Mouse (Mus musculus): ENCODE data around the gene Sstr4. TPM values are rescaled to one million over a fixed set of nuclear protein-coding genes. Genes with fewer than 3 reads are reported as not detected.

Sstr4 gene
- polyA plus RNA-seq, 1 experiment from 2014 or later: 0.43 TPM

GRCm38 (mm10) chr2:148386927-148387326 is 8.2 kb upstream of the Sstr4 start:
- ATAC-seq (replicated peaks; ENCODE audit: low FRiP score): no peak
- no peak for DNase-seq (ENCODE audit: low spot score)
- no peak overlapping the region for H3K4me3 ChIP-seq (ENCODE audit: low read depth, low read length)
- H3K9ac ChIP-seq (ENCODE audit: low read depth, low read length): no peak overlapping the region
- 92% methylated on average over 2 of the region's 2 CpGs for WGBS
- no peak overlapping the region for H3K27ac ChIP-seq (ENCODE audit: low read depth, low read length)
- no peaks in the 10 kb centered on the region for H3K4me1 ChIP-seq (replicated peaks; ENCODE audit: control insufficient read depth, insufficient read depth, low read length)
- H3K4me2 ChIP-seq: no peak overlapping the region
- no peaks in the 10 kb centered on the region for H3K36me3 ChIP-seq (ENCODE audit: control insufficient read depth, insufficient read depth, low read length)
- no peaks in the 10 kb centered on the region for H3K9me3 ChIP-seq (ENCODE audit: control insufficient read depth, low read length)
- no peaks in the 10 kb centered on the region for H3K27me3 ChIP-seq (replicated peaks; ENCODE audit: control insufficient read depth, insufficient read depth, low read length)

DNA sequence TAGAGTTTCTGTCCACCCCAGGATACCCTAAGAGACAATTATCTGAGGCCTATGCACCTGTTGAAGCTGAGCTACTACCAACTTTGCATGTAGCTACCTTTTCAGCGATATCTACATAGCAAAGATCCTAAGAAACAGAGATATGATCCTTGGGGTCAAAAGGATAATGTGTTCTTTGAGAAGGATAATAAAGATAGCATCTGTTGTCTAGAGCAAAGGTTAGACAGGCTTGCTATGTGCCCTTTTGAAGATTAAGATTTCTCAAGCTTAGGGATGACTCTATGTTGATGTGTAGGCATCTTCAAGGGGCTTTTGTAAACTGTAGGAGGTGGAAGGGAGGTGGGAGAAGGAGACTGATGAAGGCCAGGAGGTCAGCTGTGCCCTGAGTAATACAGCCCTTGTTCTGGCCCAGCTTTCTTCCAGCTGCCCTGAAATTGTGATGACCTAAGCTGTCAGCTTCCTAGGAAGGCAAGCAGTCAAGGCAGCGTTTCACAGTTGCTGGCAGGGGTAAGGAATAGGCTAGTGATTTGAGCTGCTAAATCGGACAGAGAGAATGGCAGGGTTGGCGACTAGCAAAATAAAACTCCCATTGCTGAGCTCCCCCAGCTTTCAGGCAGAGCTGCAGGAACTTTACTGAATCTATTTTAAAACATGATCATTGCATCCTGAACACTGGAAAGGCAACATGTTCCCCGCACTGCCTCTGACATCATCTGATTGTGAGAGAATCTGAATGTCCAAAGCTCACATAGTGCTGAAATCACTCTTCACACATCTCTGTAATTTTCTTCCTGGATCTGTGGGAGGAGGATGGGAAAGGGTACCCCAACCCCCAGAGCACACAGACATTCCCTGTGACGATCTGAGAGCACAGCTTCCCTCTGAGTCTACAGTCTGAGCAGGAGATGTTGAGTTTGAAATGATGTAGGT is 7.2 kb upstream of the Sstr4 start:
- Histone ChIP-seq H3K4me2 (no peak overlapping the region), H3K27me3 (replicated peaks; ENCODE audit: control insufficient read depth, insufficient read depth, low read length) (no peaks in the 10 kb centered on the region), H3K4me3 (ENCODE audit: low read depth, low read length) (no peak overlapping the region), H3K9me3 (ENCODE audit: control insufficient read depth, low read length) (no peaks in the 10 kb centered on the region), H3K4me1 (replicated peaks; ENCODE audit: control insufficient read depth, insufficient read depth, low read length) (no peaks in the 10 kb centered on the region), H3K36me3 (ENCODE audit: control insufficient read depth, insufficient read depth, low read length) (no peaks in the 10 kb centered on the region), H3K9ac (ENCODE audit: low read depth, low read length) (no peak overlapping the region), H3K27ac (ENCODE audit: low read depth, low read length) (no peak overlapping the region)
- WGBS: 68% methylated on average over 6 of the region's 6 CpGs
- ATAC-seq (replicated peaks; ENCODE audit: low FRiP score): no peak
- DNase-seq (ENCODE audit: low spot score): no peak

GRCm38 (mm10) chr2:148393149-148393548 is 2.0 kb upstream of the Sstr4 start:
- no peak overlapping the region for H3K4me3 ChIP-seq (ENCODE audit: low read depth, low read length)
- no peaks in the 10 kb centered on the region for H3K9me3 ChIP-seq (ENCODE audit: control insufficient read depth, low read length)
- H3K36me3 ChIP-seq (ENCODE audit: control insufficient read depth, insufficient read depth, low read length): no peaks in the 10 kb centered on the region
- H3K4me1 ChIP-seq (replicated peaks; ENCODE audit: control insufficient read depth, insufficient read depth, low read length): no peaks in the 10 kb centered on the region
- no peak overlapping the region for H3K4me2 ChIP-seq
- H3K27me3 ChIP-seq (replicated peaks; ENCODE audit: control insufficient read depth, insufficient read depth, low read length): peaks cover 36% of the 10 kb centered on the region
- WGBS: 45% methylated on average over 1 of the region's 1 CpGs
- DNase-seq (ENCODE audit: low spot score) (no peak), ATAC-seq (replicated peaks; ENCODE audit: low FRiP score) (no peak)
- H3K27ac ChIP-seq (ENCODE audit: low read depth, low read length): no peak overlapping the region
- no peak overlapping the region for H3K9ac ChIP-seq (ENCODE audit: low read depth, low read length)

DNA sequence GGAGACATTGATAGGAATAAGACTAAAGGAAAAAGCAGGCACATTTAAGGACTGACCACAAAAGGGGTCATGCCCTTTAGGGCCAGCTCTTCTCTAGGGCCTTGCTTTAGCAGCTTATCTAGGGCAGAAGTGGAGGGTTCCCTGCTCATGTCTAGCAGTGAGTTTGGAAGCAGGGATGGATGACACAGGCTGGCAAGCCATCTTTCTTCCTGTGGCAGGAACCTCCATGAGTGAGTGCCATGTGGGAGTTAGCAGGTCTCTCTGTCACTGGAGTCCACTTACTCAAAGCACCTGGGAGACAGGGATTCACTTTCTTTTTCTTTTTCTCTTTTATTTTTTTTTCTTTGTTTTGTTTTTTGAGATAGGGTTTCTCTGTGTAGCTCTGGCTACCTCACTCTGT is 1.3 kb upstream of the Sstr4 start:
- Histone ChIP-seq H3K9me3 (ENCODE audit: control insufficient read depth, low read length) (no peaks in the 10 kb centered on the region), H3K27me3 (replicated peaks; ENCODE audit: control insufficient read depth, insufficient read depth, low read length) (peaks cover 36% of the 10 kb centered on the region), H3K36me3 (ENCODE audit: control insufficient read depth, insufficient read depth, low read length) (no peaks in the 10 kb centered on the region), H3K27ac (ENCODE audit: low read depth, low read length) (no peak overlapping the region), H3K4me3 (ENCODE audit: low read depth, low read length) (no peak overlapping the region), H3K4me2 (no peak overlapping the region), H3K4me1 (replicated peaks; ENCODE audit: control insufficient read depth, insufficient read depth, low read length) (no peaks in the 10 kb centered on the region), H3K9ac (ENCODE audit: low read depth, low read length) (no peak overlapping the region)
- ATAC-seq (replicated peaks; ENCODE audit: low FRiP score): no peak
- DNase-seq (ENCODE audit: low spot score): no peak

DNA sequence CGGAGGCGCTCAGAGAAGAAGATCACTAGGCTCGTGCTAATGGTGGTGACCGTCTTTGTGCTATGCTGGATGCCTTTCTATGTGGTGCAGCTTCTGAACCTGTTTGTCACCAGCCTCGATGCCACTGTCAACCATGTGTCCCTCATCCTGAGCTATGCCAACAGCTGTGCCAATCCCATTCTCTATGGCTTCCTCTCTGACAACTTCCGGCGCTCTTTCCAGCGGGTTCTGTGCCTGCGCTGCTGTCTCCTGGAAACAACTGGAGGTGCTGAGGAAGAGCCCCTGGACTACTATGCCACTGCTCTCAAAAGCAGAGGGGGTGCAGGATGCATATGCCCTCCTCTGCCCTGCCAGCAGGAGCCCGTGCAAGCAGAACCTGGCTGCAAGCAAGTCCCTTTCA is 1.1 kb downstream of the Sstr4 start:
- WGBS: 65% methylated on average over 10 of the region's 10 CpGs
- Histone ChIP-seq H3K4me3 (ENCODE audit: low read depth, low read length) (no peak overlapping the region), H3K9me3 (ENCODE audit: control insufficient read depth, low read length) (no peaks in the 10 kb centered on the region), H3K27me3 (replicated peaks; ENCODE audit: control insufficient read depth, insufficient read depth, low read length) (peaks cover 36% of the 10 kb centered on the region), H3K4me1 (replicated peaks; ENCODE audit: control insufficient read depth, insufficient read depth, low read length) (no peaks in the 10 kb centered on the region), H3K27ac (ENCODE audit: low read depth, low read length) (no peak overlapping the region), H3K9ac (ENCODE audit: low read depth, low read length) (no peak overlapping the region), H3K36me3 (ENCODE audit: control insufficient read depth, insufficient read depth, low read length) (no peaks in the 10 kb centered on the region), H3K4me2 (no peak overlapping the region)
- no peak for ATAC-seq (replicated peaks; ENCODE audit: low FRiP score)
- no peak for DNase-seq (ENCODE audit: low spot score)

GRCm38 (mm10) chr2:148397015-148397783 is 2.1 kb downstream of the Sstr4 start:
- Histone ChIP-seq H3K9me3 (ENCODE audit: control insufficient read depth, low read length) (no peaks in the 10 kb centered on the region), H3K4me3 (ENCODE audit: low read depth, low read length) (no peak overlapping the region), H3K9ac (ENCODE audit: low read depth, low read length) (no peak overlapping the region), H3K27me3 (replicated peaks; ENCODE audit: control insufficient read depth, insufficient read depth, low read length) (peaks cover 36% of the 10 kb centered on the region), H3K4me2 (no peak overlapping the region), H3K27ac (ENCODE audit: low read depth, low read length) (no peak overlapping the region), H3K36me3 (ENCODE audit: control insufficient read depth, insufficient read depth, low read length) (no peaks in the 10 kb centered on the region), H3K4me1 (replicated peaks; ENCODE audit: control insufficient read depth, insufficient read depth, low read length) (no peaks in the 10 kb centered on the region)
- no peak; the same call in 1 of the 2 replicates for ATAC-seq (replicated peaks; ENCODE audit: low FRiP score)
- no peak for DNase-seq (ENCODE audit: low spot score)
- WGBS: 38% methylated on average over 11 of the region's 11 CpGs

GRCm38 (mm10) chr2:148397784-148398100 is 2.6 kb downstream of the Sstr4 start:
- ATAC-seq (replicated peaks; ENCODE audit: low FRiP score) (no peak), DNase-seq (ENCODE audit: low spot score) (no peak)
- no peak overlapping the region for H3K9ac ChIP-seq (ENCODE audit: low read depth, low read length)
- H3K36me3 ChIP-seq (ENCODE audit: control insufficient read depth, insufficient read depth, low read length): no peaks in the 10 kb centered on the region
- peaks cover 36% of the 10 kb centered on the region for H3K27me3 ChIP-seq (replicated peaks; ENCODE audit: control insufficient read depth, insufficient read depth, low read length)
- no peak overlapping the region for H3K4me3 ChIP-seq (ENCODE audit: low read depth, low read length)
- no peaks in the 10 kb centered on the region for H3K4me1 ChIP-seq (replicated peaks; ENCODE audit: control insufficient read depth, insufficient read depth, low read length)
- WGBS: 85% methylated on average over 1 of the region's 1 CpGs
- H3K27ac ChIP-seq (ENCODE audit: low read depth, low read length): no peak overlapping the region
- no peaks in the 10 kb centered on the region for H3K9me3 ChIP-seq (ENCODE audit: control insufficient read depth, low read length)
- no peak overlapping the region for H3K4me2 ChIP-seq

DNA sequence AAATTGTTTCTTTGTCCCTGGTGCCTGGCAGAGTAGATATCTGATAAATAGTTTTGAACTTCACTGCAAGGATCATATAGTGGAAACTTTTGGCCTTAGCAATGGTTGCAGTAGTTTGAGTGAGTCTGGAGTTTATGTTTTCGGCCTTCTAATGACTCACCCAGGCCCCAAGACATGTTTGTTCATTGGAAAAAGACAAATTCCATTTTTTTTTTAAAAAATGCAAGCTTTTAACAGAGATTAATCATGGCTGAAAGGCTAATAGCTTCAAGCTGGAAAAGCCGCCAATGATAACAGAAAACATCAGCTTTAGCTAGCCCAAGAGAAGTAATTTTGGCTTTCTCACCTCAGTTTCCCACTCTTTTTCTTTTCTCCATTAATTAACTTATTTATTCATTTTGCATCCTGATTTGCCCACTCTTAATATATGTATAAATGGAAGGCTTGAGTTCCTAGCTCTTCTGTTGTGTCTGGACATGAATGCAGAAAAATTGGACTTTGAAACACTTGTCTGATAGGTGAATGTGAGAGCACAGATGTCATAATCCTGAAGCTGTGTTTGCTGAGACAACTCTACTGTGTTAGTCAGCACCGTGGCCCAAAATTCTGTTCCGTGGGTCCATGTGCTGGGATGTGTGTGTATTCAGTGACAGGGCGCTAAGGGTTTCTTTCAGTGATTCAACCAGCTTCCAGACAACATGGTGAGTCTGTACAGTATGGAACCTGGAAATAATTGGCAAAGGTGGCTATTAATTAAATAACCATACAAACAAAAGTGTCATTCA is 3.9 kb downstream of the Sstr4 start:
- H3K9ac ChIP-seq (ENCODE audit: low read depth, low read length): no peak overlapping the region
- H3K4me1 ChIP-seq (replicated peaks; ENCODE audit: control insufficient read depth, insufficient read depth, low read length): no peaks in the 10 kb centered on the region
- no peak overlapping the region for H3K4me3 ChIP-seq (ENCODE audit: low read depth, low read length)
- peaks cover 31% of the 10 kb centered on the region for H3K27me3 ChIP-seq (replicated peaks; ENCODE audit: control insufficient read depth, insufficient read depth, low read length)
- no peaks in the 10 kb centered on the region for H3K36me3 ChIP-seq (ENCODE audit: control insufficient read depth, insufficient read depth, low read length)
- H3K27ac ChIP-seq (ENCODE audit: low read depth, low read length): no peak overlapping the region
- DNase-seq (ENCODE audit: low spot score) (no peak), ATAC-seq (replicated peaks; ENCODE audit: low FRiP score) (no peak)
- WGBS: 77% methylated on average over 5 of the region's 5 CpGs
- H3K4me2 ChIP-seq: no peak overlapping the region
- H3K9me3 ChIP-seq (ENCODE audit: control insufficient read depth, low read length): no peaks in the 10 kb centered on the region

All from liver, embryonic 11.5 days (tissue).